Mouse (Mus musculus): ENCODE measurements around the gene Cacna1g. TPM values are rescaled to one million over a fixed set of nuclear protein-coding genes. Genes with fewer than 3 reads are reported as not detected.

Cacna1g gene
- total and polyA plus RNA-seq, 3 experiments: 0.49 to 38.4 TPM; not detected in 1

DNA sequence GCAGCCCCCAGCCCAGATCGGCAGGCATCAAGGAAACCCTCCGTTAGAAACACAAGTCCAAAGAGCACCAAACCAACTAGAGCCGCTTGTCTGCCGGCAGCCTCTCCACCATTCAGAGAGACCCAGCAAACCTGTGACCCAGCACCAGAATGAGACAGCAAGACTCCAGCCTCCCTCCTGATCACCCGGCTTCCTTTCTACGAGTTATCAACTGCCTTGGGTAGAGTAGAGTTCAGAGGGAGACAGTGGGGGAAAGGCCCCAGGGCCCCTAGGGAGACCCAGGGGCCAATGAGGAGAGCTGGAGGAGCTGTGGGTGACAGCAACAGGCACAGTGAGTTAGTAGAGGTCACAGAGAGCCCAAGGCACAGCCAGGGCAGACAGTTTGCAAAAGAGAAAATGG lies 53.0 kb downstream of the Cacna1g start:
- no peak for ATAC-seq (ENCODE audit: extremely low read depth, insufficient number of reproducible peaks, low FRiP score, poor library complexity, severe bottlenecking)
- H3K4me1 ChIP-seq (ENCODE audit: insufficient read depth, low read depth, low read length): no peaks in the 10 kb centered on the region
- TF ChIP-seq GATA2 (IDR thresholded peaks at IDR 0.05; ENCODE audit: borderline replicate concordance, low read depth, low read length) (no peak), CTCF (IDR thresholded peaks at IDR 0.05; ENCODE audit: low read depth, low read length) (no peak), GATA1 (IDR thresholded peaks at IDR 0.05; ENCODE audit: borderline replicate concordance, low read length) (no peak), TAL1 (conservative IDR thresholded peaks at IDR 0.05; ENCODE audit: low read depth, low read length) (no peak), POLR2AphosphoS5 (IDR thresholded peaks at IDR 0.05; ENCODE audit: insufficient replicate concordance, low read depth, low read length) (no peak)
- no peaks in the 10 kb centered on the region for H3K9me3 ChIP-seq (replicated peaks)
- H3K27me3 ChIP-seq (ENCODE audit: insufficient read depth, low read length): peaks cover 28% of the 10 kb centered on the region
- no peak for DNase-seq (ENCODE audit: low spot score)
- H3K36me3 ChIP-seq (replicated peaks): no peaks in the 10 kb centered on the region
- H3K4me3 ChIP-seq (ENCODE audit: low read depth, low read length): no peak overlapping the region

DNA sequence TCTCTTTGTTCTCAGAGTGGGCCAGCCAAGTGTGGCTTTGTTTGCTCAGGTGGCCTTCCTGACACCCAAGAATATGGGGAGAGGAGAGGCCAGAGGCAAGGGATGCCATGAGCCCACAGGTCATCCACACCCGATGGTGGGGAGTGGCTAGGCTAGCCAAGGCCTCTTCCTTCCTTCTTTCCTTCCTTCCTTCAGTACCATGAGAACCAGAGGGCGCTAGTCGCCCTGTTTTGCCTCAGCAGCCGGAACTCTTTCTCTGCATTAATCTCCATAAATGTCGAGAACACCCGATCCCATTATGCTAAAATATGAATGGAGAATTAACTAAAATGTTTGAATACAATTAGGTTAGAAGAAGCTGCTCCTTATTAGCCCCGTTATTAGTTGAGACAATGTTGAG lies 53.7 kb downstream of the Cacna1g start:
- Histone ChIP-seq H3K9me3 (replicated peaks) (no peaks in the 10 kb centered on the region), H3K27me3 (ENCODE audit: insufficient read depth, low read length) (peaks cover 33% of the 10 kb centered on the region), H3K4me3 (ENCODE audit: low read depth, low read length) (no peak overlapping the region), H3K36me3 (replicated peaks) (no peaks in the 10 kb centered on the region), H3K4me1 (ENCODE audit: insufficient read depth, low read depth, low read length) (no peaks in the 10 kb centered on the region)
- no peak for TF ChIP-seq TAL1 (conservative IDR thresholded peaks at IDR 0.05; ENCODE audit: low read depth, low read length)
- no peak for TF ChIP-seq GATA2 (IDR thresholded peaks at IDR 0.05; ENCODE audit: borderline replicate concordance, low read depth, low read length)
- no peak for TF ChIP-seq POLR2AphosphoS5 (IDR thresholded peaks at IDR 0.05; ENCODE audit: insufficient replicate concordance, low read depth, low read length)
- no peak for TF ChIP-seq CTCF (IDR thresholded peaks at IDR 0.05; ENCODE audit: low read depth, low read length)
- no peak for TF ChIP-seq GATA1 (IDR thresholded peaks at IDR 0.05; ENCODE audit: borderline replicate concordance, low read length)
- no peak for ATAC-seq (ENCODE audit: extremely low read depth, insufficient number of reproducible peaks, low FRiP score, poor library complexity, severe bottlenecking)
- no peak for DNase-seq (ENCODE audit: low spot score)

DNA sequence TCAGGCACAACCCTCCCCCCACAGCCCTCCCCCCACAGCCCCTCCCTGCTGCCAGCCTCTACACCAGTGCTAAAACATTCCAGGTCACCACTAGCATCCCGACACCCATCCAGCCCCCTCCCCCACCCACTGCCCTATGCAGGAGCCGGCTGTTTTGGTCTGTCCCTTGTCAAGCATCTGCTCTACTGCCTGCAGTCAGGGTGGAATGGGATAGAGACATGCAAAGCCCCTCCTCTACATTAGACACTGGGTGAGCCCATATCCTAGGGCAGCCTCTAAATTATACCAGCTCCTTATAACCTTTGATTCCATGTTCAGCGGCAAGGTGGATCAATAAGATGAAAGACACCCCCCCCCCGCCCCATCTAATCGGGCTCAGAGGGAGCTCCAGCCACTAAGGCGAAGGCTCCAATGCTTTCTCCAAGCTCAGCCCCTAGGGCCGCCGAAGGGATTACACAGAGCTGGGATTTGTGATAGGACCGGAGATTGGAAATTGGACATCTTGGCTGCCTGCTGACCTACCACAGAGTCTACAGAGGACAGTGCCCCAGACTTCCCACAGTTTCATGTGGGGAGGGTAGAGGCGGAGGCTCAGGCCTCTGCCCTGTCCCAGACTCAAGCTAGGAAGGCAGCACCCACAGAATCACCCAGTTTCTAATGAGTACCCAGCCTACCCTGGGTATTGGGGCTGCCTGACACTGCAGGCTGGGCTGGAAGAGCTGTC lies 54.8 kb downstream of the Cacna1g start:
- H3K27me3 ChIP-seq (ENCODE audit: insufficient read depth, low read length): peaks cover 31% of the 10 kb centered on the region
- no peak for DNase-seq (ENCODE audit: low spot score)
- no peak overlapping the region for H3K4me3 ChIP-seq (ENCODE audit: low read depth, low read length)
- H3K36me3 ChIP-seq (replicated peaks): no peaks in the 10 kb centered on the region
- TF ChIP-seq POLR2AphosphoS5 (IDR thresholded peaks at IDR 0.05; ENCODE audit: insufficient replicate concordance, low read depth, low read length): no peak
- TF ChIP-seq GATA2 (IDR thresholded peaks at IDR 0.05; ENCODE audit: borderline replicate concordance, low read depth, low read length): no peak
- TF ChIP-seq CTCF (IDR thresholded peaks at IDR 0.05; ENCODE audit: low read depth, low read length): no peak
- TF ChIP-seq GATA1 (IDR thresholded peaks at IDR 0.05; ENCODE audit: borderline replicate concordance, low read length): no peak
- H3K9me3 ChIP-seq (replicated peaks): no peaks in the 10 kb centered on the region
- no peak for ATAC-seq (ENCODE audit: extremely low read depth, insufficient number of reproducible peaks, low FRiP score, poor library complexity, severe bottlenecking)
- H3K4me1 ChIP-seq (ENCODE audit: insufficient read depth, low read depth, low read length): no peaks in the 10 kb centered on the region

DNA sequence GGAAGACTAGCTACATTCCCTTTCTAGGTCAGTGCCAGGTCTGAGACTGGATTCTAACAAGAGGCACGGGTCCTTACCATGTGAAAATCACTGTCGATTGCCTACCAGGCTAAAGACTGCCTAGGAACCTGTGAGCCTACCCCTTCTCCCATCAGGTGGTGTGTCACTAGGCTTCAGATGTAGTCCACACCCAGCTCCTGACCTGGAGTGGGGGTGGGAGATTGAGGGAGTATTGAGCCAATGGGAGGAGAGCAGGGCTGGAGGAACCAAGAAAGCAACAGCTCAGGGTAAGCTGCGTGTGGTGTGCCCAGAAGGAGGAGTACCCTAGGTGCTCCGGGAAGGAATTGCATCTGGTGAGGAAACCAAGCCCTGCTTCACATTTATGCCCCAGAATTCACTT lies 60.0 kb downstream of the Cacna1g start:
- Histone ChIP-seq H3K27me3 (ENCODE audit: insufficient read depth, low read length) (peaks cover 26% of the 10 kb centered on the region), H3K36me3 (replicated peaks) (no peaks in the 10 kb centered on the region), H3K4me1 (ENCODE audit: insufficient read depth, low read depth, low read length) (no peaks in the 10 kb centered on the region), H3K4me3 (ENCODE audit: low read depth, low read length) (no peak overlapping the region), H3K9me3 (replicated peaks) (no peaks in the 10 kb centered on the region)
- DNase-seq (ENCODE audit: low spot score) (no peak), ATAC-seq (ENCODE audit: extremely low read depth, insufficient number of reproducible peaks, low FRiP score, poor library complexity, severe bottlenecking) (no peak)
- TF ChIP-seq GATA1 (IDR thresholded peaks at IDR 0.05; ENCODE audit: borderline replicate concordance, low read length) (no peak), GATA2 (IDR thresholded peaks at IDR 0.05; ENCODE audit: borderline replicate concordance, low read depth, low read length) (no peak), POLR2AphosphoS5 (IDR thresholded peaks at IDR 0.05; ENCODE audit: insufficient replicate concordance, low read depth, low read length) (no peak), CTCF (IDR thresholded peaks at IDR 0.05; ENCODE audit: low read depth, low read length) (no peak), TAL1 (conservative IDR thresholded peaks at IDR 0.05; ENCODE audit: low read depth, low read length) (no peak)

DNA sequence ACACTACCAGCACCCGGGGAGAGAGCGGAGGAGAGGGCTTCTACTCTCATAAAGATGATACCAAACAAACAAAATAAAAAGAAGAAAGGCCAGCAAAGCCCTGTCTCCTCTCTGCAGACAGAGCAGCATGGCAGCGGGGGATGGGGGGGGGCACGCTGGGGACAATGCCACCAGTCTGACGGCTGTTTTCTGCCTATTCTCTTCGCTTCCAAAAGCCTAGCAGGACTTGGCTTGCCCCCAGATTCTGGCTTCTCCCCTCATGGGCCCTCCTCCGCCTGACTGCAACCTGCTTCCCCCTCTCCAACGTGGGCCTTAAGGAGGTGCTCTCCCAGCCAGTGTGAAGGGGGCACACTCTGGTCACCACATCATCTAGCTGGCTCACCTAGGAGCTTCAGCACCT lies 60.5 kb downstream of the Cacna1g start:
- Histone ChIP-seq H3K4me1 (ENCODE audit: insufficient read depth, low read depth, low read length) (no peaks in the 10 kb centered on the region), H3K9me3 (replicated peaks) (no peaks in the 10 kb centered on the region), H3K36me3 (replicated peaks) (no peaks in the 10 kb centered on the region), H3K27me3 (ENCODE audit: insufficient read depth, low read length) (peaks cover 26% of the 10 kb centered on the region), H3K4me3 (ENCODE audit: low read depth, low read length) (no peak overlapping the region)
- ATAC-seq (ENCODE audit: extremely low read depth, insufficient number of reproducible peaks, low FRiP score, poor library complexity, severe bottlenecking): no peak
- TF ChIP-seq POLR2AphosphoS5 (IDR thresholded peaks at IDR 0.05; ENCODE audit: insufficient replicate concordance, low read depth, low read length) (no peak), TAL1 (conservative IDR thresholded peaks at IDR 0.05; ENCODE audit: low read depth, low read length) (no peak), CTCF (IDR thresholded peaks at IDR 0.05; ENCODE audit: low read depth, low read length) (no peak), GATA2 (IDR thresholded peaks at IDR 0.05; ENCODE audit: borderline replicate concordance, low read depth, low read length) (no peak), GATA1 (IDR thresholded peaks at IDR 0.05; ENCODE audit: borderline replicate concordance, low read length) (no peak)
- no peak for DNase-seq (ENCODE audit: low spot score)

DNA sequence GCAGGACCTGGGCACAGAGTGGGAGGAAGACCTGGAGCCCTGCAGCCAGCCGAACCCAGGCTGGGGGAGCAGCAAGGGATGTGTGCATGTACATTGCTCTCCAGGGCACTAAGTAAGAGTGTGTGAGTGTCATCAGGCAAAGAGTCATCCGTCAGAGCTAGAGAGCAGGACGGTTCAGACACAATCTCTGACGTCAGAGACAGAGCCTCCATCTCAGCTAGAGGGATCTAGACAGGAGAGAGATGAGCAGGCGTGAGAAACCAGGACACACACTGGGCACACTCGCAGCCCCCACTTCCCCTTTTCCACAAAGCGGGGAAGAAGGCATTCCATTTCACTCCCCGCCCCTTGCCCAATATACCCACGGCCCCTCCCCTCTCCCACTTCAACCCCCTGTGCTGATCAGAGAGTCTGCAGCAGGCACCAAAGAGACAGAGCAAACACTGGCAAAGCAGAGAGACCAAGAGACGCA lies 61.0 kb downstream of the Cacna1g start:
- no peak overlapping the region for H3K4me3 ChIP-seq (ENCODE audit: low read depth, low read length)

More for the DNA sequence above, 61.0 kb downstream of the Cacna1g start:
- Histone ChIP-seq H3K9me3 (replicated peaks) (no peaks in the 10 kb centered on the region), H3K4me1 (ENCODE audit: insufficient read depth, low read depth, low read length) (no peaks in the 10 kb centered on the region), H3K27me3 (ENCODE audit: insufficient read depth, low read length) (peaks cover 26% of the 10 kb centered on the region), H3K36me3 (replicated peaks) (no peaks in the 10 kb centered on the region)
- no peak for DNase-seq (ENCODE audit: low spot score)
- no peak for ATAC-seq (ENCODE audit: extremely low read depth, insufficient number of reproducible peaks, low FRiP score, poor library complexity, severe bottlenecking)
- TF ChIP-seq GATA1 (IDR thresholded peaks at IDR 0.05; ENCODE audit: borderline replicate concordance, low read length): no peak
- TF ChIP-seq POLR2AphosphoS5 (IDR thresholded peaks at IDR 0.05; ENCODE audit: insufficient replicate concordance, low read depth, low read length): no peak
- no peak for TF ChIP-seq CTCF (IDR thresholded peaks at IDR 0.05; ENCODE audit: low read depth, low read length)
- no peak for TF ChIP-seq GATA2 (IDR thresholded peaks at IDR 0.05; ENCODE audit: borderline replicate concordance, low read depth, low read length)
- no peak for TF ChIP-seq TAL1 (conservative IDR thresholded peaks at IDR 0.05; ENCODE audit: low read depth, low read length)
